Mouse (Mus musculus): Measurements from ENCODE around the gene Eme2. TPM values are rescaled to one million over a fixed set of nuclear protein-coding genes. Genes with fewer than 3 reads are reported as not detected.

Gene Eme2
- polyA plus RNA-seq, 1 experiment from 2014 or later, result 18.2 TPM

GRCm38 (mm10) chr17:24873695-24874404, 21.0 kb downstream of the Eme2 start:
- Histone ChIP-seq H3K4me3 (ENCODE audit: low read depth, low read length) (no peak overlapping the region), H3K4me2 (ENCODE audit: low read length) (no peak overlapping the region), H3K27me3 (replicated peaks; ENCODE audit: control insufficient read depth, insufficient read depth, low read length) (no peaks in the 10 kb centered on the region), H3K27ac (ENCODE audit: low read depth, low read length) (no peak overlapping the region), H3K9ac (ENCODE audit: low read length) (no peak overlapping the region), H3K9me3 (replicated peaks; ENCODE audit: control insufficient read depth, low read length) (no peaks in the 10 kb centered on the region), H3K36me3 (ENCODE audit: control insufficient read depth, insufficient read depth, low read length) (no peaks in the 10 kb centered on the region), H3K4me1 (ENCODE audit: control insufficient read depth, insufficient read depth, low read length) (no peaks in the 10 kb centered on the region)
- ATAC-seq (no peak), DNase-seq (ENCODE audit: low spot score) (no peak)
- WGBS, result 49% methylated on average over 4 of the region's 4 CpGs

- Histone ChIP-seq H3K27ac (ENCODE audit: low read depth, low read length) (no peak overlapping the region), H3K4me2 (ENCODE audit: low read length) (no peak overlapping the region), H3K27me3 (replicated peaks; ENCODE audit: control insufficient read depth, insufficient read depth, low read length) (no peaks in the 10 kb centered on the region), H3K36me3 (ENCODE audit: control insufficient read depth, insufficient read depth, low read length) (peaks cover 4% of the 10 kb centered on the region; the same call in 1 of the 2 replicates), H3K4me1 (ENCODE audit: control insufficient read depth, insufficient read depth, low read length) (no peaks in the 10 kb centered on the region), H3K9me3 (replicated peaks; ENCODE audit: control insufficient read depth, low read length) (no peaks in the 10 kb centered on the region), H3K9ac (ENCODE audit: low read length) (no peak overlapping the region), H3K4me3 (ENCODE audit: low read depth, low read length) (no peak overlapping the region)
- no peak for ATAC-seq
- no peak for DNase-seq (ENCODE audit: low spot score)
- WGBS, result 96% methylated on average over 10 of the region's 10 CpGs
Measured at GRCm38 (mm10) chr17:24867914-24868313, 27.0 kb downstream of the Eme2 start.

DNA sequence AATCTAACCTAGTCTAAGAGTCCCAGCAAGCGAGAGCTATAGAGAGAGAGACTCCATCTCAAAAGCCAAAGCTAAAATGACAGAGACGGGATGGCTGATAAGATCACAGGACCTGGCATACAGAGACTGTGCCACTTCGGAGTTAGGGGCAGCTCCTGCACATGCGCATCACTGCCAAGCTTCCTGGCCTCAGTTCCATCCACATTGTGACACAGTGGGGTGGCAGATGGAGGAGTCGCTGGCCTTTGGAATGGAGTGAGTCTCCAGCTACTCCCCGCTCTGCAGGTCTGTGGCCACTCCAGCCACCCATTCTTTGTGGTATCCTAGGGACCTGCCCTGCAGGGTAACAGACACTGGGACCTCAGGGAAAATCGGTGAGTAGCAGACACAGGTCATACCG, 29.1 kb downstream of the Eme2 start, which contains the start of gene Igfals:
TSS of gene Igfals (plus strand) at position 222 of the 400 bp plus-strand sequence.
- DNase-seq (ENCODE audit: low spot score) (no peak), ATAC-seq (no peak)
- Histone ChIP-seq H3K4me2 (ENCODE audit: low read length) (no peak within 1 kb of the TSS), H3K27ac (ENCODE audit: low read depth, low read length) (no peak within 1 kb of the TSS), H3K4me1 (ENCODE audit: control insufficient read depth, insufficient read depth, low read length) (no peaks in the 10 kb centered on the region), H3K36me3 (ENCODE audit: control insufficient read depth, insufficient read depth, low read length) (peaks cover 19% of the 10 kb centered on the region), H3K9ac (ENCODE audit: low read length) (no peak within 1 kb of the TSS), H3K27me3 (replicated peaks; ENCODE audit: control insufficient read depth, insufficient read depth, low read length) (no peaks in the 10 kb centered on the region), H3K9me3 (replicated peaks; ENCODE audit: control insufficient read depth, low read length) (no peaks in the 10 kb centered on the region), H3K4me3 (ENCODE audit: low read depth, low read length) (no peak within 1 kb of the TSS)
- 90% methylated on average over 8 of the region's 8 CpGs for WGBS

DNA sequence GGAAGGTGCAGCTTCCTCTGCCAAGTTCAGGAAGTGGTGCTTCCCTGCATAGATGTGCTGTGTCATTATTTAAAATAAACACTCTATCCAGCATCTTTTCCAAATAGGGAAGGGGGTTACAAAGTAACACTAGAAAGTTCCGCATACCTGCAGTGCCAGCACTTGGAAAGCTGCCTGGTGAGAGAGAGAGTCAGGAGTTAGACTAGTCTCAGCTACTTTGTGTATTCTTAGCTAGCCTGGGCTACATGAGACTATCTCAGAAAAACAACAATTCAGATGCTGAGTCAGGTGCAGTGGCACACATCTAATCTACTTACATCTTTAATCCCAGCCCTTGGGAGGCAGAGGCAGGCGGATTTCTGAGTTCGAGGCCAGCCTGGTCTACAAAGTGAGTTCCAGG, 33.1 kb downstream of the Eme2 start:
- no peak overlapping the region for H3K9ac ChIP-seq (ENCODE audit: low read length)
- WGBS, result 96% methylated on average over 3 of the region's 3 CpGs
- no peak overlapping the region for H3K27ac ChIP-seq (ENCODE audit: low read depth, low read length)
- DNase-seq (ENCODE audit: low spot score) (no peak), ATAC-seq (no peak)
- no peaks in the 10 kb centered on the region for H3K27me3 ChIP-seq (replicated peaks; ENCODE audit: control insufficient read depth, insufficient read depth, low read length)
- no peaks in the 10 kb centered on the region for H3K9me3 ChIP-seq (replicated peaks; ENCODE audit: control insufficient read depth, low read length)
- H3K36me3 ChIP-seq (ENCODE audit: control insufficient read depth, insufficient read depth, low read length), result peaks cover 34% of the 10 kb centered on the region
- no peak overlapping the region for H3K4me3 ChIP-seq (ENCODE audit: low read depth, low read length)
- no peaks in the 10 kb centered on the region for H3K4me1 ChIP-seq (ENCODE audit: control insufficient read depth, insufficient read depth, low read length)
- no peak overlapping the region for H3K4me2 ChIP-seq (ENCODE audit: low read length)

GRCm38 (mm10) chr17:24860076-24860475, 34.8 kb downstream of the Eme2 start:
- no peak for DNase-seq (ENCODE audit: low spot score)
- H3K9ac ChIP-seq (ENCODE audit: low read length), result no peak overlapping the region
- H3K4me1 ChIP-seq (ENCODE audit: control insufficient read depth, insufficient read depth, low read length), result no peaks in the 10 kb centered on the region
- no peak overlapping the region for H3K4me2 ChIP-seq (ENCODE audit: low read length)
- WGBS, result 94% methylated on average over 8 of the region's 8 CpGs
- no peaks in the 10 kb centered on the region for H3K27me3 ChIP-seq (replicated peaks; ENCODE audit: control insufficient read depth, insufficient read depth, low read length)
- H3K9me3 ChIP-seq (replicated peaks; ENCODE audit: control insufficient read depth, low read length), result no peaks in the 10 kb centered on the region
- ATAC-seq, result no peak
- peaks cover 44% of the 10 kb centered on the region for H3K36me3 ChIP-seq (ENCODE audit: control insufficient read depth, insufficient read depth, low read length)
- no peak overlapping the region for H3K4me3 ChIP-seq (ENCODE audit: low read depth, low read length)
- H3K27ac ChIP-seq (ENCODE audit: low read depth, low read length), result no peak overlapping the region

DNA sequence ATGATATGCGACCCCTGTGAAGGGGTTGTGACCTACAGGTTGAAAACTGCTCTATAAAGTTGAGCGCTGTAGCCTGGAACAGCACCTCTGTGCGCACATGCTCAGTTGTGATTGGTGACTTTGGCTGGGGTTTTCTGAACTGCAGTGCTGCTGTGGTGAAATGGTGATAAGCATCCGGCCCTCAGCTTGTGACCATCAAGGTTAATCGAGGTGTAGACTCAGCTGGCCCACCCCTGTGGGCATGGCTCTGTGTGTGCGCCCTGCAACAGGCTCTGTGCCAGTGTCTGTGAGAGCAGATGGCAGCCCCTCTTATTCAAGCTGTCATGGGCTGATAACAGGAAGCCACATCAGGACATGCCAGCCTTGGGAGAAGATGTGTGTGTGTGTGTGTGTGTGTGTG, 35.9 kb downstream of the Eme2 start:
- Histone ChIP-seq H3K36me3 (ENCODE audit: control insufficient read depth, insufficient read depth, low read length) (peaks cover 45% of the 10 kb centered on the region), H3K4me3 (ENCODE audit: low read depth, low read length) (no peak overlapping the region), H3K9ac (ENCODE audit: low read length) (no peak overlapping the region), H3K27me3 (replicated peaks; ENCODE audit: control insufficient read depth, insufficient read depth, low read length) (no peaks in the 10 kb centered on the region), H3K4me2 (ENCODE audit: low read length) (no peak overlapping the region), H3K4me1 (ENCODE audit: control insufficient read depth, insufficient read depth, low read length) (no peaks in the 10 kb centered on the region), H3K9me3 (replicated peaks; ENCODE audit: control insufficient read depth, low read length) (no peaks in the 10 kb centered on the region), H3K27ac (ENCODE audit: low read depth, low read length) (no peak overlapping the region)
- no peak for ATAC-seq
- peak; percentile 42 for DNase-seq (ENCODE audit: low spot score)
- WGBS, result 89% methylated on average over 6 of the region's 6 CpGs

DNA sequence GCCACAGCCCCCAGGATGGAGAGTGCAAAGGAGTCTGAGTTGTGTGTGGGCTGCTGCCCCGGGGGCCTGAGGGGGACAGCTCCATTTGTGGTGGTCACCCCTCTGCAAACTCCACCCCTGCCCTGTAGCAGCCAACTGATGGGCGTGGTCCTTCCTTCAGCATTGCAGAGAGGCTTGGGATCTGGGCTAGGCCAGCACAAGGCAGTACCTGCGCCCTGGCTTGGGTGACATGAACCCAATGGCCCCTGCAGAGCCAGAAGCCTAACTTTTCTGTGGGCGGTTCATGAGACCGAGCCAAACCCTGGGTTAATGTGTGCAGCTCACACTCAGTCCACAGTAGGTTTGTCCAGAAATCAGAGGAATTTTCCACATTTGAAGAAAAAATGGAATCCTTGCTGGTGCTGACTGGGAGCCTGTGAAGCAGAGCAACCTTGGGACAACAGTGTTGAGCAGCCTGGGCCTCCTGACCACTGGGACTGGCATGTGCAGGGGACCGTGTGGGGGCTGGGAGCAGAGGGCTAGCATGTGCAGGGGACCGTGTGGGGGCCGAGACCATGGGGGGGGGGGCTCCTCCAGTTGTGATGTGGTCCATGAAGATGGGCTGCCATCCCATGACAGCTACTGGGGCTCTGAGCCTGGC, 36.9 kb downstream of the Eme2 start:
- 83% methylated on average over 8 of the region's 8 CpGs for WGBS
- Histone ChIP-seq H3K9me3 (replicated peaks; ENCODE audit: control insufficient read depth, low read length) (no peaks in the 10 kb centered on the region), H3K27ac (ENCODE audit: low read depth, low read length) (no peak overlapping the region), H3K4me2 (ENCODE audit: low read length) (no peak overlapping the region), H3K27me3 (replicated peaks; ENCODE audit: control insufficient read depth, insufficient read depth, low read length) (no peaks in the 10 kb centered on the region), H3K4me1 (ENCODE audit: control insufficient read depth, insufficient read depth, low read length) (no peaks in the 10 kb centered on the region), H3K9ac (ENCODE audit: low read length) (no peak overlapping the region), H3K4me3 (ENCODE audit: low read depth, low read length) (no peak overlapping the region), H3K36me3 (ENCODE audit: control insufficient read depth, insufficient read depth, low read length) (peaks cover 51% of the 10 kb centered on the region)
- DNase-seq (ENCODE audit: low spot score), result no peak
- ATAC-seq, result no peak

GRCm38 (mm10) chr17:24856589-24856988, 38.3 kb downstream of the Eme2 start:
- H3K9me3 ChIP-seq (replicated peaks; ENCODE audit: control insufficient read depth, low read length), result no peaks in the 10 kb centered on the region
- H3K9ac ChIP-seq (ENCODE audit: low read length), result no peak overlapping the region
- H3K27me3 ChIP-seq (replicated peaks; ENCODE audit: control insufficient read depth, insufficient read depth, low read length), result no peaks in the 10 kb centered on the region
- no peak overlapping the region for H3K4me3 ChIP-seq (ENCODE audit: low read depth, low read length)
- DNase-seq (ENCODE audit: low spot score), result no peak
- no peak for ATAC-seq
- H3K36me3 ChIP-seq (ENCODE audit: control insufficient read depth, insufficient read depth, low read length), result peaks cover 44% of the 10 kb centered on the region
- WGBS, result 95% methylated on average over 13 of the region's 13 CpGs
- H3K4me1 ChIP-seq (ENCODE audit: control insufficient read depth, insufficient read depth, low read length), result no peaks in the 10 kb centered on the region
- H3K4me2 ChIP-seq (ENCODE audit: low read length), result no peak overlapping the region
- no peak overlapping the region for H3K27ac ChIP-seq (ENCODE audit: low read depth, low read length)

GRCm38 (mm10) chr17:24855838-24856464, 38.9 kb downstream of the Eme2 start:
- DNase-seq (ENCODE audit: low spot score), result no peak
- peaks cover 38% of the 10 kb centered on the region for H3K36me3 ChIP-seq (ENCODE audit: control insufficient read depth, insufficient read depth, low read length)

More at GRCm38 (mm10) chr17:24855838-24856464, 38.9 kb downstream of the Eme2 start:
- Histone ChIP-seq H3K4me2 (ENCODE audit: low read length) (no peak overlapping the region), H3K27ac (ENCODE audit: low read depth, low read length) (no peak overlapping the region), H3K4me1 (ENCODE audit: control insufficient read depth, insufficient read depth, low read length) (peaks cover 3% of the 10 kb centered on the region; the same call in 1 of the 2 replicates), H3K27me3 (replicated peaks; ENCODE audit: control insufficient read depth, insufficient read depth, low read length) (no peaks in the 10 kb centered on the region), H3K9ac (ENCODE audit: low read length) (no peak overlapping the region), H3K9me3 (replicated peaks; ENCODE audit: control insufficient read depth, low read length) (no peaks in the 10 kb centered on the region), H3K4me3 (ENCODE audit: low read depth, low read length) (no peak overlapping the region)
- no peak for ATAC-seq
- WGBS, result 78% methylated on average over 3 of the region's 3 CpGs

All from forebrain, embryonic 14.5 days (tissue).